Mouse (Mus musculus): ENCODE measurements around the gene Elmo3. TPM values are rescaled to one million over a fixed set of nuclear protein-coding genes. Genes with fewer than 3 reads are reported as not detected.

The Elmo3 gene
- total RNA-seq, 4 experiments from 2014 or later, result 0.75 to 1.8 (median 1.3) TPM

GRCm38 (mm10) chr8:105326141-105326672 lies 20.8 kb downstream of the Elmo3 start, which contains the start of the genes Lrrc29 and Tmem208:
TSS of gene Lrrc29 (minus strand) at chr8:105326278.
TSS of gene Tmem208 (plus strand) at chr8:105326354.
- DNase-seq (ENCODE audit: low spot score), result peak; percentile 97

- no peak for DNase-seq (ENCODE audit: low spot score)
Measured at GRCm38 (mm10) chr8:105326968-105327367, 21.6 kb downstream of the Elmo3 start.

GRCm38 (mm10) chr8:105330325-105330724 lies 24.9 kb downstream of the Elmo3 start:
- DNase-seq (ENCODE audit: low spot score), result no peak

GRCm38 (mm10) chr8:105331469-105331868 lies 26.1 kb downstream of the Elmo3 start:
- DNase-seq (ENCODE audit: low spot score), result no peak

GRCm38 (mm10) chr8:105331931-105332330 lies 26.5 kb downstream of the Elmo3 start:
- no peak for DNase-seq (ENCODE audit: low spot score)

- DNase-seq (ENCODE audit: low spot score), result no peak
Measured at GRCm38 (mm10) chr8:105332523-105332922, 27.1 kb downstream of the Elmo3 start.

GRCm38 (mm10) chr8:105336373-105337130 lies 31.2 kb downstream of the Elmo3 start:
- DNase-seq (ENCODE audit: low spot score), result no peak

- no peak for DNase-seq (ENCODE audit: low spot score)
Measured at GRCm38 (mm10) chr8:105338992-105339391, 33.6 kb downstream of the Elmo3 start.

GRCm38 (mm10) chr8:105339886-105340635 lies 34.7 kb downstream of the Elmo3 start:
- DNase-seq (ENCODE audit: low spot score), result no peak

GRCm38 (mm10) chr8:105341399-105341798 lies 36.0 kb downstream of the Elmo3 start:
- no peak for DNase-seq (ENCODE audit: low spot score)

GRCm38 (mm10) chr8:105342768-105343167 lies 37.4 kb downstream of the Elmo3 start:
- no peak for DNase-seq (ENCODE audit: low spot score)

GRCm38 (mm10) chr8:105343791-105344574 lies 38.6 kb downstream of the Elmo3 start:
- no peak for DNase-seq (ENCODE audit: low spot score)

- peak; percentile 62 for DNase-seq (ENCODE audit: low spot score)
Measured at GRCm38 (mm10) chr8:105345061-105345975, 39.9 kb downstream of the Elmo3 start.

GRCm38 (mm10) chr8:105346611-105347427 lies 41.4 kb downstream of the Elmo3 start:
- DNase-seq (ENCODE audit: low spot score), result peak; percentile 77

GRCm38 (mm10) chr8:105347428-105348221 lies 42.2 kb downstream of the Elmo3 start, which contains the start of gene Fhod1:
TSS of gene Fhod1 (minus strand) at chr8:105347953.
- peak; percentile 93 for DNase-seq (ENCODE audit: low spot score)

- no peak for DNase-seq (ENCODE audit: low spot score)
Measured at GRCm38 (mm10) chr8:105348450-105349095, 43.2 kb downstream of the Elmo3 start, which contains the start of gene Slc9a5. TSS of gene Slc9a5 (plus strand) at chr8:105348843.

- no peak for DNase-seq (ENCODE audit: low spot score)
Measured at GRCm38 (mm10) chr8:105349096-105349771, 43.8 kb downstream of the Elmo3 start.

GRCm38 (mm10) chr8:105350186-105350585 lies 44.8 kb downstream of the Elmo3 start:
- DNase-seq (ENCODE audit: low spot score), result no peak

Measured in heart, adult 8-10 months (tissue).